Comparison of ENCODE assay signal across 37 mouse cellular contexts in the genomic region with DNA sequence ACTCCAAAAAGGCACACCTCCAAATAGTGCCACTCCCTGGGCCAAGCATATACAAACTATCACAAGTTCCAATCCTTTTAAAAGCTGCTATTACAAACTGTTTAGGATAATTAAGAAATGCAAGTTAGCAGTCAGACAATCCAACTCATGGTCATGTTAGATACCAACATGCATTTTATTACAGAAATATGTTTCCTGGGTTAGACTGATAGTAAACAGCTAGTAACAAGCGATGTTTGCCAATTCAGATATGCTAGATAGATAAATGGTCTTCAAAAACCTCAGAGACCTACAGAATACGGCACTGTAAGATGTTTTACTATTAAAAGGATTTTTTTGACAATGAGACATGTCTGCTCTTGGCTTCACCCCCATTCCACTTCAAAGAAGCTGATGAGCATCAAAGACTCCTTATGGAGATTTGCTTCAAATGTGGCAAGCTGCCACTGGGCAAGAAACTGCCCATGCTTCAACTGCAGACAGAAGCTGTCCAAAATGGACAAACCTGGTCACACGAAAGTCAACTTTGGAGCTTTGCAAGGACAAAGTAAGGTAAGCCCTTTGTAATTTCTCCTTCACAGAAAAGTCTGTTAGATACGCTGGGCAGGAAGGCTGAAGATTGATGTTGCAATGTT. TPM values are rescaled to one million over a fixed set of nuclear protein-coding genes. Genes with fewer than 3 reads are reported as not detected.
"Had no signal": no experiment of that assay in that cellular context is flagged by ENCODE, and none has a peak within 500 bp of the region (broad histone marks: within the 10 kb centered on the region; RNA-seq: fewer than 3 reads in every experiment).

No protein-coding gene starts in this region.

- H3K9me3 ChIP-seq: heart, embryonic 13.5 days; heart, embryonic 15.5 days; hindbrain, embryonic 13.5 days; hindbrain, embryonic 15.5 days; kidney, embryonic 15.5 days; limb, embryonic 13.5 days; limb, embryonic 15.5 days; liver, embryonic 12.5 days had no signal

- H3K27me3 ChIP-seq: heart, embryonic 13.5 days; heart, embryonic 15.5 days; hindbrain, embryonic 13.5 days; hindbrain, embryonic 15.5 days; kidney, embryonic 15.5 days; limb, embryonic 13.5 days; limb, embryonic 15.5 days; liver, embryonic 12.5 days had no signal

- H3K36me3 ChIP-seq: heart, embryonic 13.5 days; heart, embryonic 15.5 days; hindbrain, embryonic 13.5 days; hindbrain, embryonic 15.5 days; kidney, embryonic 15.5 days; limb, embryonic 13.5 days; limb, embryonic 15.5 days; liver, embryonic 12.5 days had no signal

- H3K4me3 ChIP-seq: gastrocnemius, adult 2 months; heart, embryonic 13.5 days; heart, embryonic 15.5 days; hindbrain, embryonic 13.5 days; hindbrain, embryonic 15.5 days; kidney, embryonic 15.5 days; limb, embryonic 13.5 days; limb, embryonic 15.5 days; liver, embryonic 12.5 days had no signal

- H3K4me1 ChIP-seq: heart, embryonic 13.5 days; heart, embryonic 15.5 days; hindbrain, embryonic 13.5 days; hindbrain, embryonic 15.5 days; kidney, embryonic 15.5 days; limb, embryonic 13.5 days; limb, embryonic 15.5 days; liver, embryonic 12.5 days had no signal

- H3K4me2 ChIP-seq: heart, embryonic 11.5 days; heart, embryonic 13.5 days; heart, embryonic 15.5 days; hindbrain, embryonic 13.5 days; hindbrain, embryonic 15.5 days; kidney, embryonic 15.5 days; limb, embryonic 13.5 days; limb, embryonic 15.5 days; liver, embryonic 12.5 days had no signal

- H3K27ac ChIP-seq: gastrocnemius, adult 2 months; heart, embryonic 13.5 days; heart, embryonic 15.5 days; hindbrain, embryonic 13.5 days; hindbrain, embryonic 15.5 days; hindbrain, postnatal 0 days; kidney, embryonic 15.5 days; kidney, postnatal 0 days; limb, embryonic 13.5 days; limb, embryonic 15.5 days; liver, embryonic 12.5 days; liver, embryonic 14.5 days had no signal

- H3K9ac ChIP-seq: heart, embryonic 13.5 days; heart, embryonic 15.5 days; hindbrain, embryonic 13.5 days; hindbrain, embryonic 15.5 days; kidney, embryonic 15.5 days; limb, embryonic 13.5 days; limb, embryonic 15.5 days; liver, embryonic 12.5 days; liver, embryonic 14.5 days had no signal

- ATAC-seq: hindbrain, postnatal 0 days; intestine, embryonic 16.5 days; liver, embryonic 12.5 days had no signal

- DNase-seq: gastrocnemius, adult 2 months; gastrocnemius, postnatal 10 days; gastrocnemius, postnatal 25 days; heart, adult 18-20 months; heart, postnatal 14 days; heart, postnatal 36 days; kidney, adult 11 months; kidney, adult 2 months; kidney, adult 9 months; kidney, postnatal 14 days; kidney, postnatal 36 days; layer of hippocampus, adult 9-11 months; layer of hippocampus, postnatal 36 days had no signal

RNA-seq across cellular contexts. Expression of gene Stmnd1, which starts 52.9 kb away (rescaled TPM):
- total RNA-seq: hematopoietic stem cell, adult 5-6 weeks; hindbrain, postnatal 0 days; layer of hippocampus, adult 18-20 months; layer of hippocampus, adult 8-10 months; layer of hippocampus, postnatal 36 days; left cerebral cortex, adult 18-20 months; left cerebral cortex, postnatal 14 days; left cerebral cortex, postnatal 36 days; liver, adult 2 months had no signal
- polyA plus RNA-seq: hindbrain, embryonic 11.5 days; hindbrain, embryonic 13.5 days; intestine, embryonic 14.5 days; limb, embryonic 11.5 days; liver, adult 2 months; liver, embryonic 12.5 days; liver, embryonic 14.5 days; liver, embryonic 16.5 days had no signal
